Mouse (Mus musculus) neural tube, embryonic 12.5 days (tissue): Measurements from ENCODE around the gene Pla2g2e. TPM values are rescaled to one million over a fixed set of nuclear protein-coding genes. Genes with fewer than 3 reads are reported as not detected.

Experiments used
- ATAC-seq: fragments of 200-750 bp; cut with Nextera tagmentation; 2 replicates; pipeline ENCODE4 v1.8.0; 2017; ENCODE audit warnings: low read depth, mild to moderate bottlenecking, moderate TSS enrichment, moderate library complexity; ENCODE audit not compliant: low FRiP score
- H3K27ac ChIP-seq: fragments of 300-500 bp; sonication (generic); 2 replicates; pipeline ENCODE4 v1.5.1; 2016
- H3K27me3 ChIP-seq: fragments of 300-500 bp; sonication (generic); replicated peaks from 2 replicates; pipeline ENCODE4 v1.6.1; 2016; ENCODE audit warnings: mild to moderate bottlenecking
- H3K36me3 ChIP-seq: fragments of 300-500 bp; sonication (generic); 2 replicates; pipeline ENCODE4 v1.6.1; 2016; ENCODE audit warnings: mild to moderate bottlenecking
- H3K4me1 ChIP-seq: fragments of 300-500 bp; sonication (generic); 2 replicates; pipeline ENCODE4 v1.6.1; 2016
- H3K4me2 ChIP-seq: fragments of 300-500 bp; sonication (generic); replicated peaks from 2 replicates; pipeline ENCODE4 v1.6.1; 2016; ENCODE audit warnings: mild to moderate bottlenecking
- H3K4me3 ChIP-seq: fragments of 300-500 bp; sonication (generic); 2 replicates; pipeline ENCODE4 v1.5.1; 2016
- H3K9ac ChIP-seq: fragments of 300-500 bp; sonication (generic); 2 replicates; pipeline ENCODE4 v1.6.1; 2016; ENCODE audit warnings: mild to moderate bottlenecking
- H3K9me3 ChIP-seq: fragments of 300-500 bp; sonication (generic); 2 replicates; pipeline ENCODE4 v1.6.1; 2016; ENCODE audit warnings: mild to moderate bottlenecking
- WGBS: fragments of 180-500 bp; shearing (Covaris S2); methylation state at CpG from one replicate; pipeline ENCODE4 v1.1.7; 2016; 5-methylcytosine and 5-hydroxymethylcytosine counted together
- polyA plus RNA-seq: library from polyadenylated mRNA; unstranded; fragments of >200 nt; fragmentation: Nextera tagmentation; extraction: Ambion mirVana; gene quantifications from 2 replicates; pipeline ENCODE4 v1.2.1, GENCODE M21; 2016

Pla2g2e gene
- polyA plus RNA-seq: not detected in 2 replicates

- H3K4me3 ChIP-seq: no peak within 1 kb of the TSS
- H3K27ac ChIP-seq: no peak within 1 kb of the TSS
- no peak within 1 kb of the TSS for H3K4me2 ChIP-seq
Measured at GRCm38 (mm10) chr4:138877731-138878130, at the start of gene Pla2g2e. Gene Pla2g2e, plus strand, starts transcription at chr4:138877942.

GRCm38 (mm10) chr4:138839806-138840205, 37.9 kb upstream of the Pla2g2e start:
- 84% methylated on average over 6 of the region's 6 CpGs for WGBS
- Histone ChIP-seq H3K9ac (no peak overlapping the region), H3K4me1 (no peaks in the 10 kb centered on the region), H3K4me2 (no peak overlapping the region), H3K27me3 (no peaks in the 10 kb centered on the region), H3K4me3 (no peak overlapping the region), H3K27ac (no peak overlapping the region), H3K36me3 (no peaks in the 10 kb centered on the region), H3K9me3 (peaks cover 17% of the 10 kb centered on the region)
- no peak for ATAC-seq

More at GRCm38 (mm10) chr4:138877731-138878130, at the start of gene Pla2g2e:
- Histone ChIP-seq H3K9ac (no peak within 1 kb of the TSS), H3K27me3 (no peaks in the 10 kb centered on the region), H3K9me3 (no peaks in the 10 kb centered on the region), H3K4me1 (peaks cover 11% of the 10 kb centered on the region), H3K36me3 (no peaks in the 10 kb centered on the region)
- 84% methylated on average over 4 of the region's 4 CpGs for WGBS
- ATAC-seq: no peak

GRCm38 (mm10) chr4:138840726-138841125, 37.0 kb upstream of the Pla2g2e start:
- H3K9me3 ChIP-seq: peaks cover 25% of the 10 kb centered on the region
- no peak overlapping the region for H3K4me2 ChIP-seq
- H3K4me1 ChIP-seq: no peaks in the 10 kb centered on the region
- 89% methylated on average over 8 of the region's 8 CpGs for WGBS
- no peak overlapping the region for H3K9ac ChIP-seq
- H3K36me3 ChIP-seq: no peaks in the 10 kb centered on the region
- H3K27ac ChIP-seq: no peak overlapping the region
- no peak for ATAC-seq
- no peak overlapping the region for H3K4me3 ChIP-seq
- no peaks in the 10 kb centered on the region for H3K27me3 ChIP-seq

GRCm38 (mm10) chr4:138841386-138841785, 36.4 kb upstream of the Pla2g2e start:
- Histone ChIP-seq H3K27me3 (no peaks in the 10 kb centered on the region), H3K27ac (no peak overlapping the region), H3K4me2 (no peak overlapping the region), H3K9ac (no peak overlapping the region), H3K36me3 (no peaks in the 10 kb centered on the region), H3K4me1 (no peaks in the 10 kb centered on the region), H3K4me3 (no peak overlapping the region), H3K9me3 (peaks cover 25% of the 10 kb centered on the region)
- 88% methylated on average over 7 of the region's 7 CpGs for WGBS
- ATAC-seq: no peak

- Histone ChIP-seq H3K36me3 (no peaks in the 10 kb centered on the region), H3K27me3 (no peaks in the 10 kb centered on the region), H3K4me1 (no peaks in the 10 kb centered on the region), H3K9me3 (no peaks in the 10 kb centered on the region), H3K9ac (no peak overlapping the region), H3K27ac (no peak overlapping the region), H3K4me3 (no peak overlapping the region), H3K4me2 (no peak overlapping the region)
- 8% methylated on average over 4 of the region's 4 CpGs for WGBS
- no peak for ATAC-seq
Measured at GRCm38 (mm10) chr4:138851463-138851862, 26.3 kb upstream of the Pla2g2e start.

- Histone ChIP-seq H3K4me1 (no peaks in the 10 kb centered on the region), H3K4me3 (no peak overlapping the region), H3K27ac (no peak overlapping the region), H3K36me3 (no peaks in the 10 kb centered on the region), H3K9me3 (no peaks in the 10 kb centered on the region), H3K4me2 (no peak overlapping the region), H3K9ac (no peak overlapping the region), H3K27me3 (no peaks in the 10 kb centered on the region)
- WGBS: 72% methylated on average over 6 of the region's 6 CpGs
- no peak for ATAC-seq
Measured at GRCm38 (mm10) chr4:138852961-138853360, 24.8 kb upstream of the Pla2g2e start.

- ATAC-seq: no peak
- Histone ChIP-seq H3K4me3 (no peak overlapping the region), H3K4me2 (no peak overlapping the region), H3K27ac (no peak overlapping the region), H3K9me3 (no peaks in the 10 kb centered on the region), H3K9ac (no peak overlapping the region), H3K4me1 (no peaks in the 10 kb centered on the region), H3K27me3 (no peaks in the 10 kb centered on the region), H3K36me3 (no peaks in the 10 kb centered on the region)
- 88% methylated on average over 9 of the region's 9 CpGs for WGBS
Measured at GRCm38 (mm10) chr4:138855092-138855632, 22.6 kb upstream of the Pla2g2e start.

GRCm38 (mm10) chr4:138856491-138856890, 21.3 kb upstream of the Pla2g2e start:
- Histone ChIP-seq H3K27me3 (no peaks in the 10 kb centered on the region), H3K36me3 (no peaks in the 10 kb centered on the region), H3K4me1 (no peaks in the 10 kb centered on the region), H3K4me3 (no peak overlapping the region), H3K9ac (no peak overlapping the region), H3K9me3 (no peaks in the 10 kb centered on the region), H3K27ac (no peak overlapping the region), H3K4me2 (no peak overlapping the region)
- 33% methylated on average over 7 of the region's 7 CpGs for WGBS
- no peak for ATAC-seq

GRCm38 (mm10) chr4:138857576-138857975, 20.2 kb upstream of the Pla2g2e start:
- WGBS: 93% methylated on average over 10 of the region's 10 CpGs
- H3K27me3 ChIP-seq: no peaks in the 10 kb centered on the region
- no peaks in the 10 kb centered on the region for H3K4me1 ChIP-seq
- H3K9me3 ChIP-seq: no peaks in the 10 kb centered on the region
- no peak overlapping the region for H3K4me3 ChIP-seq
- no peak overlapping the region for H3K4me2 ChIP-seq
- H3K9ac ChIP-seq: no peak overlapping the region
- no peaks in the 10 kb centered on the region for H3K36me3 ChIP-seq
- no peak overlapping the region for H3K27ac ChIP-seq
- ATAC-seq: no peak

- no peak for ATAC-seq
- Histone ChIP-seq H3K27ac (no peak overlapping the region), H3K9me3 (no peaks in the 10 kb centered on the region), H3K4me2 (no peak overlapping the region), H3K36me3 (no peaks in the 10 kb centered on the region), H3K4me1 (no peaks in the 10 kb centered on the region), H3K27me3 (no peaks in the 10 kb centered on the region), H3K9ac (no peak overlapping the region), H3K4me3 (no peak overlapping the region)
- WGBS: 90% methylated on average over 15 of the region's 15 CpGs
Measured at GRCm38 (mm10) chr4:138858446-138858845, 19.3 kb upstream of the Pla2g2e start.

- Histone ChIP-seq H3K9me3 (no peaks in the 10 kb centered on the region), H3K4me1 (no peaks in the 10 kb centered on the region), H3K4me2 (peak overlapping the region; percentile 47), H3K36me3 (no peaks in the 10 kb centered on the region), H3K9ac (no peak overlapping the region), H3K4me3 (no peak overlapping the region), H3K27me3 (no peaks in the 10 kb centered on the region), H3K27ac (no peak overlapping the region)
- 0 out of 2 replicates have a peak, but pooled peaks have one; percentile 25 for ATAC-seq
- WGBS: 20% methylated on average over 9 of the region's 9 CpGs
Measured at GRCm38 (mm10) chr4:138859245-138859644, 18.5 kb upstream of the Pla2g2e start.

- 6% methylated on average over 13 of the region's 13 CpGs for WGBS
- no peak overlapping the region for H3K9ac ChIP-seq
- 0 out of 2 replicates have a peak overlapping the region, but pooled peaks have one; percentile 5 for H3K4me3 ChIP-seq
- H3K36me3 ChIP-seq: no peaks in the 10 kb centered on the region
- ATAC-seq: peak; percentile 85
- peak overlapping the region; percentile 47 for H3K4me2 ChIP-seq
- no peaks in the 10 kb centered on the region for H3K27me3 ChIP-seq
- H3K9me3 ChIP-seq: no peaks in the 10 kb centered on the region
- H3K4me1 ChIP-seq: no peaks in the 10 kb centered on the region
- H3K27ac ChIP-seq: no peak overlapping the region
Measured at GRCm38 (mm10) chr4:138859728-138860127, 18.0 kb upstream of the Pla2g2e start.

- H3K36me3 ChIP-seq: no peaks in the 10 kb centered on the region
- no peak within 1 kb of the TSS for H3K27ac ChIP-seq
- no peaks in the 10 kb centered on the region for H3K27me3 ChIP-seq
- no peak for ATAC-seq
- H3K9me3 ChIP-seq: no peaks in the 10 kb centered on the region
- no peak within 1 kb of the TSS for H3K4me3 ChIP-seq
- WGBS: 77% methylated on average over 10 of the region's 10 CpGs
- H3K4me1 ChIP-seq: no peaks in the 10 kb centered on the region
- no peak within 1 kb of the TSS for H3K4me2 ChIP-seq
- H3K9ac ChIP-seq: no peak within 1 kb of the TSS
Measured at GRCm38 (mm10) chr4:138863344-138863998, 14.3 kb upstream of the Pla2g2e start, which contains the start of gene Pla2g5. Gene Pla2g5, minus strand, starts transcription at chr4:138863482.
